Mouse (Mus musculus) G1E (cell line): ENCODE results near the gene Gipc3.

Experiments
- CTCF ChIP-seq: IDR thresholded peaks from 2 replicates; pipeline ENCODE4 v1.5.1; 2012; ENCODE audit warnings: low read depth, low read length, inconsistent platforms, mixed read lengths
- GATA1 ChIP-seq: IDR thresholded peaks from 2 replicates; pipeline ENCODE4 v1.6.1; 2012; ENCODE audit warnings: borderline replicate concordance, low read length, inconsistent platforms, mixed read lengths

- TF ChIP-seq CTCF (no peak), GATA1 (no peak)
Observed at GRCm38 (mm10) chr10:81313581-81313980, 29.5 kb downstream of the Gipc3 start.
